Mouse (Mus musculus) thymus, postnatal 36 days (tissue): ENCODE results near the gene Slc13a2.

ENCODE experiments used
- DNase-seq, 2 experiments: peaks; one replicate each; pipeline ENCODE4 v3.0.0; 2022; ENCODE audit warnings: mixed read lengths in 2 of 2

Slc13a2 gene

GRCm38 (mm10) chr11:78348474-78348873 lies 73.5 kb downstream of the Slc13a2 start:
- no peak for DNase-seq

GRCm38 (mm10) chr11:78347908-78348307 lies 74.1 kb downstream of the Slc13a2 start:
- no peak for DNase-seq
